Mouse (Mus musculus) testis, postnatal 14 days (tissue): ENCODE data around the gene Zfp383.

Source experiments
- DNase-seq: peaks from one replicate; pipeline ENCODE4 v3.0.0; 2021; ENCODE audit warnings: low spot score

The Zfp383 gene

GRCm38 (mm10) chr7:29908130-29908950 is at the start of gene Zfp383:
Gene Zfp383 (plus strand): TSS chr7:29908223.
- peak; percentile 87 for DNase-seq

- peak; percentile 87 for DNase-seq
Measured at GRCm38 (mm10) chr7:29859532-29860517, 48.2 kb upstream of the Zfp383 start, which contains the start of gene Zfp420. Gene Zfp420 (plus strand): TSS chr7:29859979.

DNA sequence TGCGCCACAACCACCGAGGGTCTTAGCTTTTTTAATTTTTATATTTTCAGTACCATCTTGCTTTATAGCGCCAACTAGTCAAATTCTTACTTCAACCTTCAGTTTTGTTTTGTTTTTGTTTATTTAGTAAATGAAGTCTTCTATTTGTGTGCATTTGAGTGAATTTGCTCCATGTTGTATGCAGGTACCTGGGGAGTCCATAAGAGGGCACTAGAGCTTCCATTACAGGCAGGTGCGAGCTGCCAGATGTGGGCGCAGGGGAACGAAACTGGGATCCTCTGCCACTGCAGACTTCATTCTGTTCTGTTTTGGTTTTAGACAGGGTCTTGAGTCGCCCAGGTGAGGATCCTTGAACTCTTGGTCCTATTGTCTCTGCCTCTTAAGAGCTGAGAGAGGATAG is 46.4 kb upstream of the Zfp383 start:
- DNase-seq: no peak

DNA sequence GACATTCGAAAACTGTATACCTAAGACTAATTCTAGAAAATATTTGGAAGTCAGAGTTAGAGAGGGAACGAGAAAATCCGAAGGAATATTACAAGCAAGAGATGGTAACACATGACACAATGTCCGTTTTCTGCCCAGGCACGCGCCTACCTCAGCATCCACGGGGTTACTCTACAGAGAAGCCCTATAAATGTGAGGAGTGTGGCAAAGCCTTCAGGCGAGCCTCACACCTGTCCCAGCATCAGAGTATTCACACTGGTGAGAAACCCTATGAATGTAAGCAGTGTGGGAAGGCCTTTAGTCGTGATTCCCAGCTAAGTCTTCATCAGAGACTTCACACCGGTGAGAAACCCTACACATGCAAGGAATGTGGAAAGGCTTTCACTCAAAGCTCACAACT is 33.8 kb upstream of the Zfp383 start:
- no peak for DNase-seq

DNA sequence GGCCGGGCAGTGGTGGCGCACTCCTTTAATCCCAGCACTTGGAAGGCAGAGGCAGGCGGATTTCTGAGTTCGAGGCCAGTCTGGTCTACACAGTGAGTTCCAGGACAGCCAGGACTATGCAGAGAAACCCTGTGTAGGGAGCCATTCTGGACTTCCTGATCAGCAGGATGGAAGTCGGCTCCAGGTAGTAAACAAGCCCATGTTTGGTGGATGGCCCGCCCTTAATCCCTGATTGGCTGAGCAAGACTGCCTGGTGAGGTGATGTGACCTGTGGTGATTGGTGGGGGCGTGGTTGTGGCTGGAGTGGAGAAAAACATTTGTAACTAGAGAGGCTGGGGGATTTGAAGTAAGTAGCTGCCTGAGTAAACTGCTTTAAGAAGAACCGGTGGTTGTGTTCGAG is 30.5 kb upstream of the Zfp383 start:
- peak; percentile 55 for DNase-seq

DNA sequence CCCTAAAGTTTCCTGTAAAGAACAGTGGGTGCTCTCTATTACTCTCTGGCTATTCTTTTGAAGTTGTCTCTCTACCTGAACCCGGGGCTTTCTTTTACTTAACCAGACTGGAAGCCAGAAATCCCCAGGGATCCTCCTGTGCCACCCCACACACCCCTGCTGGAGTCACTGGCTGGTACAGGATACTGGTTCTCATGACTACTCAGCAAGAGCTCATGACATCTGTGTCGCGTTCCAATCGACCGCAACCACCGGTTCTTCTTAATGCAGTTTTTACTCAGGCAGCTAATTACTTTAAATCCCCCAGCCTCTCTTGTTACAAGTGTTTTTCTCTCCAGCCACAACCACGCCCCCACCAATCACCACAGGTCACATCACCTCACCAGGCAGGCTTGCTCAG is 28.0 kb upstream of the Zfp383 start:
- DNase-seq: no peak

GRCm38 (mm10) chr7:29880916-29881315 is 27.1 kb upstream of the Zfp383 start:
- no peak for DNase-seq

DNA sequence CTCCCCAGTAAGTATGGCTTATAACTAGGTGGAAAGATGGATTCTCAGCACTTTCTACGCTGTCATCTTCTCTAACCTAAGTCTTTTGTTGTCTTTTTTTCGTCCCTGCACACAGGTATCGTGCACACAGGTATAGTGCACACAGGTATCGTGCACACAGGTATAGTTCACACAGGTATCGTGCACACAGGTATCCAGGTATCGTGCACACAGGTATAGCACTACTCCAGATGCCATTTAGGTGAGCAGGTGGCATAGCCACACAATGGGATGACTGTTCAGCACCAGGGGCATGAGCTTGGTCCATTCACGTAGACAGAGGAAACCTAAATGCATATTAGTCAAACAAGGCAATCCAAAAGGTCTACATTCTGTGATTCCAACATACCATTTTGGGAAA is 17.5 kb upstream of the Zfp383 start:
- no peak for DNase-seq

DNA sequence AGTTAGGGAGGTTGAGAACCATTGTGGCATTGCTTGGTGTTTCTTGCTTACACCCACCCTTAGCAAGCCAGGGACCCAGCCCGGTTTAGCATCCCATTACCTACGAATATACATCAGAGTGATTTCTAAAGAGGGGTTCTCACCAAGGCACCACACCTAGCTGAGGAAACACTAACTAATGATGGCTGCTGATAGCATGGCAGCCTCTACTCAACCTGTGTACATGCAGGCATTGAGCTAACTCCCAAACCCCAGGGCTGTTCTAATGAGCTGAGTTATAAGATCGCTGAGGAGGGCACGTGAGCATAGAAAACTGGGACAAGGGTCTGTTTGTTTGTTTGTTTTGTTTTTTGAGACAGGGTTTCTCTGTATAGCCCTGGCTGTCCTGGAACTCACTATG is 15.3 kb upstream of the Zfp383 start:
- no peak for DNase-seq

DNA sequence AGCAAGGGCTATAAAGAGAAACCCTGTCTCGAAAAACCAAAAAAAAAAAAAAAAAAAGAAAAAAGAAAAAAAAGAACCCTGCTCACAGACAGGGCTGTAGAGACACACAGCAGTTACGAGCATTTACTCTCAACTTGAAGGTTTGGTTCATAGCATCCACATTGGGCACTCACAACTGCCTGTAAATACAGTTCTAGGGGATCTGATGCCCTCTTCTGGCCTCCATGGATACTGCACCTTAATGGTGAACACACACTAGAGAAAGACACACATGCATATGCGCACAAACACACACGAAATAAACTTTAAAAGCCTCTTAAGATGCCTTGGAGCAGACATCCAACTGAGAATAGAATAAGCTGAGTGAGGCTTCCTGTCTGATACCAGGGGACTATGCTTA is 9.7 kb upstream of the Zfp383 start:
- DNase-seq: no peak

- DNase-seq: no peak
Measured at GRCm38 (mm10) chr7:29904101-29904500, 3.9 kb upstream of the Zfp383 start.

DNA sequence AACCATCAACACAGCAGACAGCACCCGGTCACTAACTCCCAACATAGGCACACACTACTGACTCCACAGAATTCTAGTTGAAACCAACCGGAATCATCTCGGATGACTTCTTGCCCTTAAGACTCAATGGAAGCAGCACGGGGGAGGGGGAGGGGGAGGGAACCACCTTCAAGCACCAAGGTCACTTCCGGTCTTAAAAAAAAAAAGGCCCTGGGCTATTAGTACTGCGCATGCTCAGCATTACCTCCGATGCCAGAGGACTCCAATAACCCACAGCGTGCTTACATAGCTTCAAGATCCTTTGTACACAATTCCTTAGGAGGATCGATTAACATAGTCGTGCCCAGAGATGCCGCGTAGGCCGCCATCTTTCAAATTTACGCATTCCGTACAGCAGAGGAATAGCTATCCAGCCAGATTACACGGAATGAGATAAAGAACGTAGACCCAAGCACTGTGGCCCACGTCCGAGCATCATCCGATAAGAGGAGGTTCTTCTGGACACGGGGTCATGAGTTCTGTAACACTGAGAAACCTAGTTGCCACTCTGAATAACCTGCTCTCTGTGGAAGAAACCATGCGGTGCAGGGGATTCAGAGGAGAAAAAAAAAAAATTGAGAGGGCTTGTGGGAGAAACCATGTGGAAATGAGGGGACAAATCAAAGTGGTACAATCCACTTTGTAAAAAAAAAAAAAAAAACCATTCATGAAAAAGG is 1.9 kb upstream of the Zfp383 start, which contains the start of gene Zfp27:
TSS of gene Zfp27 (minus strand) at position 607 of the 716 bp plus-strand sequence.
- peak; percentile 70 for DNase-seq

GRCm38 (mm10) chr7:29906682-29907058 is 1.4 kb upstream of the Zfp383 start:
- no peak for DNase-seq

- no peak for DNase-seq
Measured at GRCm38 (mm10) chr7:29907206-29907605, 817 bp upstream of the Zfp383 start.

DNA sequence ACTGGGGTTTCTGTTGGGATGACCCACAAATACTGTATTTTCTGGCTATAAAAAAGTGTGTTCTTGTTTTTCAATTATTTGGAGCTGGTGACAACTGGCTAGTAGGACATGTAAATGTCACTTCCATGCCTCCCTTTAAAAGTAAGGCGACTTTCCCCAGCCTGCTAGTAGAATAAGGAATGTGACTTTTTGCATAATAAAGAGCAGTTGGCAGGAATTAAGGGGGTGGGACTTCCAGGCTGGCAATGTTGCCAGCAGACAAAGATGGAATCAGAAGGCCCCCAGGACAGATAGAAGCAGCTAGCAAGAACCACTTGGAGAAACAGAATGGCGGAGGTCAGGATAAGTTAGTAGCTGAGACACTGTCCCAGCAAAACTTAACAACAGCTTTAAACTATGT is 2.2 kb downstream of the Zfp383 start:
- DNase-seq: no peak

DNA sequence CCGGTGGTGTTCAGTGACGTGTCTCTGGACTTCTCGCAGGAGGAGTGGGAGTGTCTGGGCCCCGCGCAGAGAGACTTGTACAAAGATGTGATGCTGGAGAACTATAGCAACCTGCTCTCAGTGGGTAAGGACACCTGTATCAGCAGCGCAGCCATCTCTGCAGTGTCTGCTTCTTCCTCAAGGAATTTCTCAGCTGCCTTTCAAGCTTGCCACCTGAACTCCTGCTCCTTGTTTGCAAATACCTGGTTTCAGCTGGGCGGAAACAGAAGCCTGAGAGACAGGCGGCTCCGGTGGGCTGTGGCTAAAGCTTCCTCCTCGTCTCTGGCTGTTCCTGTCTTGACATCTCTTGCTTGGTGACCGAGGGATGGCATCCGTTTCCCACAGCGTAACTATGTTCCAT is 4.1 kb downstream of the Zfp383 start:
- DNase-seq: no peak

DNA sequence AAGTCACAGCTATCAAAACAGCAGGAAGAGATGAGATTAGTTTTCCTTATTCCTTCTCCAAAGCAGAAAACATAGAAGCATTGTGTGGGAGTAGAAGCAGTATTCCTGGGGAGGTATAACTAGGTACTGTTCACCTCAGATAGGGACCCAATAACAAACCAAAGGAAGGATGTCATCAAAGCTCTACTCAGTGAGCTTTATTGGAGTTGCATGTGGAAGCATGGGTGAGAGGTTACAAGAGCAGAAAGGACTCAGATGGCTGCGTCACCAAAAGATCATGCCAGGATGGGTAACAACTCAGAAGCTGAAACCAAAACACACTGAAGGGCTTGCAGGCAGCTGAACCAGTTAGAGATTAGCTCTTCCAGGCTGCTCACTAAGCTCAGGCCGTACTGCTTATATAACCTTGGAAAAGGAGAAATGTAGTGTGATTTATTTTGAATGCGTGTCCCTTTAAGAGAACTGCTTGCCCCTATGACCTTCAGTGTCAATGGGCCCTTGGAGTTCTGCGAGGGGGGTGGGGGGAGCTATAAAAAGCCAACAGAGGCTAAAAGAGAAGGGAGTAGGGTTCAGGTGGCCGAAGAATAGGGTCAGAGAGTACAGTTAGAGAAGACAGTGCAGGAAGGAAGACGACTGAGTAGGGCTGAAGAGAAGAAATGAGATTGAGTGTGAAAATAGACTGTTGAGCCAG is 9.5 kb downstream of the Zfp383 start:
- DNase-seq: no peak

GRCm38 (mm10) chr7:29918062-29918453 is 10.0 kb downstream of the Zfp383 start:
- DNase-seq: no peak

GRCm38 (mm10) chr7:29921439-29922093 is 13.5 kb downstream of the Zfp383 start:
- DNase-seq: no peak

- no peak for DNase-seq
Measured at GRCm38 (mm10) chr7:29922780-29923179, 14.8 kb downstream of the Zfp383 start.

DNA sequence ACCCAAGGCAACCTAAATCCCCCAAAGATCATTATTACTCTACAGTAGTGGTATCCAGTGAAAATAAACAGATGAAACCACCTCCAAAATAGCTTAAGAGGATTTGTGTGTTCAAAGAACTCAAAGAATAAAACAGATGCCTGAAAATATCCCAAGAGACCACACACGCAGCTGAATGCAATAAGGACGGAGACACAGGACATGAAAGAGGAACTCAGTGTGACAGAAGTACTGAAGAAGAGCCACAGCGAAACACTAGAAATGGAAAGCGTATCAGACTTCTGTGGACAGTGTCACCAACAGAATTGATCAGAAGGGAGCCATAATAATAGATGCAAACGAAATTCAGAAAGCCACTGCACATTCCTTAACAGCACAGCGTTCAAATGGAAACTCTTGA is 30.8 kb downstream of the Zfp383 start:
- DNase-seq: no peak
